In genomic region chr13:114432491-114432890, GRCm38 (mm10) we compare ENCODE assay signal across 18 mouse cellular contexts. TPM values are rescaled to one million over a fixed set of nuclear protein-coding genes. Genes with fewer than 3 reads are reported as not detected.
DNase-seq lines count a peak whose midpoint lies in the region; ATAC-seq and TF ChIP-seq lines count a peak whose summit lies in the region.
"Had no signal": no experiment of that assay in that cellular context is flagged by ENCODE, and none has a peak within 500 bp of the region (broad histone marks: within the 10 kb centered on the region; RNA-seq: fewer than 3 reads in every experiment).

No protein-coding gene starts in this region.

- H3K27me3 ChIP-seq in liver, adult 2 months (ENCODE audit: control insufficient read depth, insufficient read depth, low read length) = no peaks in the 10 kb centered on the region
- H3K27me3 ChIP-seq in liver, embryonic 11.5 days (replicated peaks; ENCODE audit: control insufficient read depth, insufficient read depth, low read length) = no peaks in the 10 kb centered on the region
- H3K27me3 ChIP-seq: CH12.LX; embryonic facial prominence, embryonic 12.5 days; hindbrain, embryonic 15.5 days; kidney, embryonic 15.5 days had no signal

- no peak overlapping the region for H3K27ac ChIP-seq in liver, adult 2 months (replicated peaks; ENCODE audit: insufficient read depth, low read depth, low read length)
- H3K27ac ChIP-seq in liver, embryonic 11.5 days (ENCODE audit: low read depth, low read length) = no peak overlapping the region
- H3K27ac ChIP-seq: embryonic facial prominence, embryonic 12.5 days; hindbrain, embryonic 15.5 days; kidney, embryonic 15.5 days had no signal

- no peaks in the 10 kb centered on the region for H3K79me2 ChIP-seq in liver, adult 2 months (ENCODE audit: control insufficient read depth, insufficient read depth, low read length)

- no peak overlapping the region for H3K4me3 ChIP-seq in liver, adult 2 months (ENCODE audit: insufficient read depth, low read depth, low read length)
- H3K4me3 ChIP-seq in liver, embryonic 11.5 days (ENCODE audit: low read depth, low read length) = no peak overlapping the region
- H3K4me3 ChIP-seq: embryonic facial prominence, embryonic 12.5 days; hindbrain, embryonic 15.5 days; kidney, embryonic 15.5 days had no signal

- WGBS in liver, adult 2 months = 65% methylated on average over 5 of the region's 5 CpGs
- 82% methylated on average over 5 of the region's 5 CpGs for WGBS in liver, embryonic 11.5 days

- no peaks in the 10 kb centered on the region for H3K4me1 ChIP-seq in liver, adult 2 months (ENCODE audit: control insufficient read depth, insufficient read depth, low read length)
- H3K4me1 ChIP-seq in liver, embryonic 11.5 days (replicated peaks; ENCODE audit: control insufficient read depth, insufficient read depth, low read length) = no peaks in the 10 kb centered on the region
- H3K4me1 ChIP-seq: embryonic facial prominence, embryonic 12.5 days; hindbrain, embryonic 15.5 days; kidney, embryonic 15.5 days had no signal

- no peak overlapping the region for H3K4me2 ChIP-seq in liver, embryonic 11.5 days
- H3K4me2 ChIP-seq: embryonic facial prominence, embryonic 12.5 days; heart, embryonic 11.5 days; hindbrain, embryonic 15.5 days; kidney, embryonic 15.5 days had no signal

- H3K9ac ChIP-seq in liver, adult 2 months (ENCODE audit: low read depth, low read length) = no peak overlapping the region
- no peak overlapping the region for H3K9ac ChIP-seq in liver, embryonic 11.5 days (ENCODE audit: low read depth, low read length)
- H3K9ac ChIP-seq: embryonic facial prominence, embryonic 12.5 days; forebrain, postnatal 0 days; hindbrain, embryonic 15.5 days; kidney, embryonic 15.5 days had no signal

- H3K36me3 ChIP-seq in liver, adult 2 months (ENCODE audit: control insufficient read depth, insufficient read depth, low read length) = no peaks in the 10 kb centered on the region
- no peaks in the 10 kb centered on the region for H3K36me3 ChIP-seq in liver, embryonic 11.5 days (ENCODE audit: control insufficient read depth, insufficient read depth, low read length)
- H3K36me3 ChIP-seq: embryonic facial prominence, embryonic 12.5 days; hindbrain, embryonic 15.5 days; kidney, embryonic 15.5 days had no signal

- DNase-seq in cerebellum, postnatal 10 days = peak; percentile 35 to 40
- no peak for DNase-seq in cerebellum, adult 11-12 months
- DNase-seq in heart, adult 18-20 months = peak; percentile 32 to 52
- no peak for DNase-seq in heart, adult 8-10 months (ENCODE audit: low spot score)
- peak; percentile 2 for DNase-seq in liver, adult 2 months (ENCODE audit: extremely low read depth, low read depth, low spot score)
- no peak for DNase-seq in liver, embryonic 11.5 days (ENCODE audit: low spot score)
- DNase-seq in layer of hippocampus, adult 9-10 months (ENCODE audit: low spot score) = no peak
- DNase-seq: cerebellum, adult 18-20 months; cerebellum, postnatal 25 days; forebrain, postnatal 0 days; gastrocnemius, postnatal 14 days; kidney, adult 2 months had no signal

- no peaks in the 10 kb centered on the region; the same call in 1 of the 2 replicates for H3K9me3 ChIP-seq in liver, embryonic 11.5 days (ENCODE audit: control insufficient read depth, low read length)
- H3K9me3 ChIP-seq: embryonic facial prominence, embryonic 12.5 days; hindbrain, embryonic 15.5 days; kidney, embryonic 15.5 days had no signal

- ATAC-seq in liver, embryonic 11.5 days (replicated peaks; ENCODE audit: low FRiP score) = no peak
- ATAC-seq: forebrain, postnatal 0 days; intestine, embryonic 16.5 days had no signal

- TF ChIP-seq POLR2A in liver, adult 2 months (IDR thresholded peaks at IDR 0.05; ENCODE audit: extremely low read depth, insufficient read depth, low read length) = no peak

- TF ChIP-seq CTCF in liver, adult 2 months (IDR thresholded peaks at IDR 0.05; ENCODE audit: low read depth, low read length) = no peak

RNA-seq across cellular contexts. Expression of gene Fst, which starts 26.3 kb away (rescaled TPM):
- 1 to 10 TPM; 1.0 to 2.3 TPM for total RNA-seq in heart, adult 18-20 months (2021)
- 1 to 10 TPM in 1 of 4 experiments, under 1 TPM in 3; 0.33 to 1.2 (median 0.74) TPM for total RNA-seq in heart, adult 8-10 months (2022)
- total RNA-seq in liver, adult 2 months (2014; rRNA removed) = 0.92 and 1.9 TPM in 2 replicates
- polyA plus RNA-seq in liver, adult 2 months (2012; rRNA removed) = 0.45 and 1.3 TPM in 2 replicates
- polyA plus RNA-seq in liver, embryonic 11.5 days (2014; fragmentation: Nextera tagmentation; extraction: Ambion mirVana) = 16.5 and 19.5 TPM in 2 replicates
- total RNA-seq: CH12.LX had no signal

RNA-seq across cellular contexts. Expression of gene Ndufs4, which starts 44.4 kb away (rescaled TPM):
- 100 to 1,000 TPM; 572 to 648 TPM for total RNA-seq in heart, adult 18-20 months (2021)
- total RNA-seq in heart, adult 8-10 months (2022) = 100 to 1,000 TPM; 594 to 617 (median 604) TPM
- 70.5 and 75.6 TPM in 2 replicates for total RNA-seq in liver, adult 2 months (2014; rRNA removed)
- 111 and 172 TPM in 2 replicates for polyA plus RNA-seq in liver, adult 2 months (2012; rRNA removed)
- 221 and 235 TPM in 2 replicates for polyA plus RNA-seq in liver, embryonic 11.5 days (2014; fragmentation: Nextera tagmentation; extraction: Ambion mirVana)

Comparison
In these comparisons a context has a peak if more than half of its experiments do, and no peak if none do; other contexts are left out.
1. DNase-seq: peak in cerebellum, postnatal 10 days (2 of 2), heart, adult 18-20 months (2 of 2) and liver, adult 2 months (single experiment); none in cerebellum, adult 11-12 months (single experiment), heart, adult 8-10 months (single experiment), liver, embryonic 11.5 days (single experiment) and layer of hippocampus, adult 9-10 months (single experiment).